Mouse (Mus musculus) kidney, embryonic 14.5 days (tissue): Measurements from ENCODE around the gene Tma7. TPM values are rescaled to one million over a fixed set of nuclear protein-coding genes. Genes with fewer than 3 reads are reported as not detected.

Experiments used
- ATAC-seq: fragments of 200-750 bp; cut with Nextera tagmentation; 2 replicates; pipeline ENCODE4 v1.8.0; 2017; ENCODE audit warnings: moderate number of reproducible peaks, mild to moderate bottlenecking, moderate TSS enrichment, moderate library complexity; ENCODE audit not compliant: low FRiP score, low TSS enrichment
- H3K27ac ChIP-seq: fragments of 300-500 bp; sonication (generic); 2 replicates; pipeline ENCODE4 v1.5.1; 2014; ENCODE audit warnings: low read depth, mild to moderate bottlenecking, low read length, moderate library complexity, mixed read lengths
- H3K27me3 ChIP-seq: fragments of 300-500 bp; sonication (generic); 2 replicates; pipeline ENCODE4 v1.6.1; 2014; ENCODE audit warnings: mild to moderate bottlenecking, low read length; ENCODE audit not compliant: control insufficient read depth, insufficient read depth
- H3K36me3 ChIP-seq: fragments of 300-500 bp; sonication (generic); 2 replicates; pipeline ENCODE4 v1.6.1; 2014; ENCODE audit warnings: low read length, mixed read lengths; ENCODE audit not compliant: control insufficient read depth, insufficient read depth
- H3K4me1 ChIP-seq: fragments of 300-500 bp; sonication (generic); 2 replicates; pipeline ENCODE4 v1.6.1; 2014; ENCODE audit warnings: low read length, mixed read lengths; ENCODE audit not compliant: control insufficient read depth, insufficient read depth
- H3K4me2 ChIP-seq: fragments of 300-500 bp; sonication (generic); replicated peaks from 2 replicates; pipeline ENCODE4 v1.6.1; 2014; ENCODE audit warnings: low read depth, mild to moderate bottlenecking, low read length
- H3K4me3 ChIP-seq: fragments of 300-500 bp; sonication (generic); 2 replicates; pipeline ENCODE4 v1.5.1; 2014; ENCODE audit warnings: mild to moderate bottlenecking, low read length
- H3K9ac ChIP-seq: fragments of 300-500 bp; sonication (generic); 2 replicates; pipeline ENCODE4 v1.6.1; 2014; ENCODE audit warnings: low read depth, mild to moderate bottlenecking, low read length, moderate library complexity
- H3K9me3 ChIP-seq: fragments of 300-500 bp; sonication (generic); 2 replicates; pipeline ENCODE4 v1.6.1; 2016; ENCODE audit warnings: low read length; ENCODE audit not compliant: control insufficient read depth
- WGBS: fragments of 180-500 bp; shearing (Covaris S2); extraction: QIAGEN DNeasy Blood & Tissue Kit; methylation state at CpG from one replicate; pipeline ENCODE4 v1.1.7; 2014; 5-methylcytosine and 5-hydroxymethylcytosine counted together
- polyA plus RNA-seq: library from polyadenylated mRNA; unstranded; fragments of >200 nt; fragmentation: Nextera tagmentation; extraction: Ambion mirVana; gene quantifications from 2 replicates; pipeline ENCODE4 v1.2.1, GENCODE M21; 2014

Tma7 gene
- polyA plus RNA-seq, 1 experiment from 2014 or later, result 687 TPM

DNA sequence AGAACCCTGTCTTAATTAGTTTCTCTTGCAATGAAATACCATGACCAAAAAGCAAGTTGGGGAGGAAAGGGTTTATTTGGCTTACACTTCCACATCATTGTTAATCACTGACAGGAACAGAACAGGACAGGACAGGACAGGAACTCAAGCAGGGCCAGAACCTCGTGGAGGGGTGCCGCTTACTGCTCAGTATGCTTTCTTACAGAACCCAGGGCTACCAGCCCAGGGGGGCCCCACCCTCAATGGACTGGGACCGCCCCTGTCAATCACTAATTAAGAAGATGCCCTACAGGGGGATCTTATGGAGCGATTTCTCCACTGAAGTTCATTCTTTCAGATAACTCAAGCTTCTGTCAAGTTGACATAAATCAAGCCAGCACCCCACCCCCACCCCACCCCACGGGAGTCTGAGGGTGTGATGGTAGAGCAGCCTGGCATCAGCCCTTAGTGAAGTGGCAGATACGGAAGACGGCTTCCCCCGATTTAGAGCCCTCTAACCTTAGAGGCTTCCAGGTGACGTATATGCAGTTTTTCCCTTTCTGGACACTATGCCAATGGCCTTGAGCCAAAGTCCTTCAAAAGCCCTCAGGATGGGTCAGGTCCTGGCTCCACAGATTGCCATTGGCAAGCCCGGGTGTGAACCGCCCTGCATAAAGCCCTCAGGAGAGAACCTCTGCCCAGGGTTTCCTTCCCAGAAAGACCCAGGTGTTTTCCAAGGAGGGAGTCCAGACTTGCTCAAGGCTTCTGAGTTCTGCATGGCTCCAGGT is 11.6 kb upstream of the Tma7 start:
- H3K36me3 ChIP-seq, result peaks cover 11% of the 10 kb centered on the region
- peak overlapping the region; percentile 99 for H3K27ac ChIP-seq
- no peaks in the 10 kb centered on the region for H3K27me3 ChIP-seq
- H3K4me1 ChIP-seq, result peaks cover 49% of the 10 kb centered on the region
- 12% methylated on average over 11 of the region's 11 CpGs for WGBS
- peak overlapping the region; percentile 78 for H3K4me3 ChIP-seq
- H3K9ac ChIP-seq, result peak overlapping the region; percentile 91; the same call in 1 of the 2 replicates
- no peaks in the 10 kb centered on the region for H3K9me3 ChIP-seq
- ATAC-seq, result no peak; the same call in 1 of the 2 replicates
- H3K4me2 ChIP-seq, result peak overlapping the region; percentile 54

DNA sequence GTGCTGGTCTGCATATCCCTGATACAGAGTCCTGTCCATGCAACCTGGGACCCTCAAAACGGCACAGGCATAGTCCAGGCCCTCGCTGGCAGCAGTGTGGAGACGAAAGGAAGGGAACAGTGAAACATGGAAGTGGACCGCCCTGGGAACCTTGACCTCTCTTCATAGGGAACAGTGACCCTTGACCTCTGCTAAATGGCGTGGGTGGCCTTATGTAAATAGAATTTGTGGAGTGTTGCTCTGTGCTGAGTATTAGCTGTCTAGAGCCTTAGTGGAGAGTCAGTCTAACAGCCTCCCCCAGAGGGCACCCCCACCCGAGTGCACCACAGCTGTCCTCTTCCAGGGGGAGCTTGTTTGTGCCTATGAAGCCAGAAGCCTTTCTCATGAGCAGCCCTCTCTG is 10.4 kb upstream of the Tma7 start:
- no peaks in the 10 kb centered on the region for H3K27me3 ChIP-seq
- H3K36me3 ChIP-seq, result peaks cover 11% of the 10 kb centered on the region
- no peak overlapping the region for H3K4me3 ChIP-seq
- H3K9ac ChIP-seq, result no peak overlapping the region
- WGBS, result 44% methylated on average over 6 of the region's 6 CpGs
- no peak for ATAC-seq
- no peak overlapping the region for H3K4me2 ChIP-seq
- no peaks in the 10 kb centered on the region for H3K9me3 ChIP-seq
- 0 out of 2 replicates have a peak overlapping the region, but pooled peaks have one; percentile 32 for H3K27ac ChIP-seq
- peaks cover 37% of the 10 kb centered on the region for H3K4me1 ChIP-seq

DNA sequence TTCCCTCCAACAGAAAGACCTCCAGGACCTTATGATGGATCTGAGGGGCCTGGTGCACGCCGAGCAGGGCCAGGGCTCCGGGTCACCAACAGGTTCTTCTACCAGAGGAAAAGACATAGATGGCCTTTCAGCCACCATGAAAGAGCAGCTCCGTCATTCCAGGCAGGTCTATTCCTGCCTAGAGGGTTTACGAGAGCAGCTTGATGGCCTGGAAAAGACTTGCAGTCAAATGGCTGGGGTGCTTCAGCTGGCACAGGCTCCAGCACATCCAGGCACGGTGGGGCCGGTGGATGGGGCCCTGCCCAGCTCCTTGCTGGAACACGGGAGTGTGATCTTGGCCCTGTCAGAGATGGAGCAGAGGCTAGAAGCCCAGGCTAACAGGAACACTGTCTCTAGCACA is 9.4 kb upstream of the Tma7 start:
- 84% methylated on average over 8 of the region's 8 CpGs for WGBS
- H3K27me3 ChIP-seq, result no peaks in the 10 kb centered on the region

DNA sequence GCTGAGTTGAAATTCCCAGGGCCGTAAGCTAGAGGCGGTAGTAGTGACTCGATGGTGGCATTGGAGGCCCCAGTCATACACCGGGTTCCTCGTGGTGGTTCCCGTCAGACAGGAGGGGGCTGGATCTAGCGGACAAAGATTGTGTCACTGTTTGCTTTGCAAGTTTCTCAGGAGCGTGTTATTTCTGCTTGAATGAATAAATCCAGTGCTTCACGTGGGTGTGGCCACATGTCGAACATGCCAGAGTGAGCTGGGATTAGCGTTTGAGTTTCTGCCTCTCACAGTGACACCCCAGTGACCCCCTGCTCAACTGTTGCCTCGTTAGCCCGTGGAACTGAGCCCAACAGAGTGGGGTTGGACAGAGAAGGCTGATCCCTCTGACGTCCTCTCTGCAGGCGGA is 8.1 kb upstream of the Tma7 start:
- no peak overlapping the region for H3K9ac ChIP-seq
- 56% methylated on average over 15 of the region's 15 CpGs for WGBS

More for the DNA sequence above, 9.4 kb upstream of the Tma7 start:
- no peak overlapping the region for H3K4me2 ChIP-seq
- H3K9me3 ChIP-seq, result no peaks in the 10 kb centered on the region
- H3K4me1 ChIP-seq, result peaks cover 31% of the 10 kb centered on the region
- no peak overlapping the region for H3K9ac ChIP-seq
- no peak for ATAC-seq
- no peak overlapping the region for H3K27ac ChIP-seq
- H3K4me3 ChIP-seq, result no peak overlapping the region
- peaks cover 11% of the 10 kb centered on the region for H3K36me3 ChIP-seq

GRCm38 (mm10) chr9:109087987-109088386 is 5.6 kb upstream of the Tma7 start:
- Histone ChIP-seq H3K4me3 (no peak overlapping the region), H3K27ac (no peak overlapping the region), H3K4me1 (peaks cover 8% of the 10 kb centered on the region), H3K9me3 (no peaks in the 10 kb centered on the region), H3K27me3 (no peaks in the 10 kb centered on the region), H3K36me3 (peaks cover 11% of the 10 kb centered on the region), H3K4me2 (no peak overlapping the region), H3K9ac (peak overlapping the region; percentile 29; the same call in 1 of the 2 replicates)
- 16% methylated on average over 5 of the region's 5 CpGs for WGBS
- ATAC-seq, result peak; percentile 32; the same call in 1 of the 2 replicates

More for the DNA sequence above, 8.1 kb upstream of the Tma7 start:
- no peak overlapping the region for H3K4me2 ChIP-seq
- H3K27ac ChIP-seq, result no peak overlapping the region
- no peak for ATAC-seq
- peaks cover 26% of the 10 kb centered on the region for H3K4me1 ChIP-seq
- H3K27me3 ChIP-seq, result no peaks in the 10 kb centered on the region
- peaks cover 11% of the 10 kb centered on the region for H3K36me3 ChIP-seq
- H3K9me3 ChIP-seq, result no peaks in the 10 kb centered on the region
- H3K4me3 ChIP-seq, result no peak overlapping the region

DNA sequence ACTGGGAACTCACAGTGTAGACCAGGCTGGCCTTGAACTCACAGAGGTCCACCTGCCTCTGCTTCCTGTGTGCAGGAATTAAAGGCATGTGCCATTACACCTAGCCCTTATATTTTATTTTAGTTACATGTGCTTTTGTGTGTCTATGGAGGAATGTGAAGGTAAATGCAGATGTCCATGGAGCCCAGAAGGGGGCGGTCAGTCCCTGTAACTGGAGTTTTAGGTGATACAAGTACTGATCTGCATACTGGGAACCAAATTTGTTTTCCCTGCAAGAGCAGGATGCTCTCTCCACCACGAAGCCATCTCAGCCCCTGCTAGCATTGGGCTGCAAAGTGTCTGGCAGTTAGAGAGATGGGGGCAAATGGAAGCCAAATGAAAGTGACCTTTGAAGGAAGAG is 2.5 kb upstream of the Tma7 start:
- Histone ChIP-seq H3K4me2 (no peak overlapping the region), H3K27me3 (no peaks in the 10 kb centered on the region), H3K9ac (no peak overlapping the region), H3K36me3 (peaks cover 10% of the 10 kb centered on the region; the same call in 1 of the 2 replicates), H3K9me3 (no peaks in the 10 kb centered on the region), H3K4me1 (peaks cover 15% of the 10 kb centered on the region), H3K27ac (no peak overlapping the region), H3K4me3 (no peak overlapping the region)
- no peak for ATAC-seq
- 21% methylated on average over 2 of the region's 2 CpGs for WGBS

GRCm38 (mm10) chr9:109081749-109082123 is 651 bp downstream of the Tma7 start:
- 4% methylated on average over 11 of the region's 11 CpGs for WGBS
- H3K27ac ChIP-seq, result peak overlapping the region; percentile 73
- peaks cover 21% of the 10 kb centered on the region for H3K36me3 ChIP-seq

DNA sequence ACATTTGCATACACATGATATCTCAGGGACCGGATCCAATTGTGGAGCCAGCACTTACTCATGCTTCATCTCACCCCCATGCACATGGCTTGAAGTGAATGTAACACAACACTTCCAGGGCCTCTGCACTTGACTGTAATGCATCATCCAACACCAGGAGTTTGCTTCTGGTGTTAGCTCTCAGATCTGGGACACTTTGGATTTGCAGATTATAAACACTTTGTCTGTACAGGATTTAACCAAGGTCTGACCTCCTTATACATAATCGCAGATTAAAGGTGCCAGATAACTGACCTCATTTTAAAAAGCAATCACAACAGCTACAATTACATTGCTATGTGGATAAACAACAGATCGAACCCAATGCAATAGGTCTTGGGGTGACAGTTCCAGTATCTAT is 1.9 kb downstream of the Tma7 start:
- ATAC-seq, result no peak
- Histone ChIP-seq H3K27ac (no peak overlapping the region), H3K9me3 (no peaks in the 10 kb centered on the region), H3K4me1 (peaks cover 10% of the 10 kb centered on the region), H3K36me3 (peaks cover 21% of the 10 kb centered on the region), H3K4me3 (no peak overlapping the region; the same call in 1 of the 2 replicates), H3K27me3 (no peaks in the 10 kb centered on the region), H3K4me2 (peak overlapping the region; percentile 75; the same call in 1 of the 2 replicates), H3K9ac (no peak overlapping the region)
- 92% methylated on average over 3 of the region's 3 CpGs for WGBS

More at GRCm38 (mm10) chr9:109081749-109082123, 651 bp downstream of the Tma7 start:
- Histone ChIP-seq H3K4me3 (peak overlapping the region; percentile 79), H3K27me3 (no peaks in the 10 kb centered on the region), H3K9me3 (no peaks in the 10 kb centered on the region), H3K9ac (peak overlapping the region; percentile 90), H3K4me2 (peak overlapping the region; percentile 75), H3K4me1 (peaks cover 10% of the 10 kb centered on the region)
- peak; percentile 47; the same call in 1 of the 2 replicates for ATAC-seq
